Mouse (Mus musculus) MEL (cell line): ENCODE results near the gene Gtpbp1.

Source experiments
- BHLHE40 ChIP-seq: IDR thresholded peaks from 2 replicates; pipeline ENCODE4 v1.6.1; 2012; ENCODE audit warnings: low read depth, mild to moderate bottlenecking, inconsistent platforms, low read length, improper control_type of control experiment, borderline replicate concordance
- CTCF ChIP-seq, 3 experiments: IDR thresholded peaks in 2 of 3; conservative IDR thresholded peaks in 1 of 3; 2 replicates each; pipeline ENCODE4 v1.5.1; 2011 to 2012; ENCODE audit warnings: low read length in 3 of 3, low read depth in 2 of 3, mild to moderate bottlenecking in 2 of 3, improper control_type of control experiment in 1 of 3, inconsistent platforms in 1 of 3, mixed read lengths in 1 of 3, moderate library complexity in 1 of 3; ENCODE audit not compliant: control insufficient read depth in 1 of 3, insufficient read depth in 1 of 3, poor library complexity in 1 of 3, severe bottlenecking in 1 of 3
- EP300 ChIP-seq, 2 experiments: IDR thresholded peaks; 2 replicates each; pipeline ENCODE4 v1.6.1; 2011; ENCODE audit warnings: improper control_type of control experiment in 2 of 2, low read length in 2 of 2, low read depth in 1 of 2, mild to moderate bottlenecking in 1 of 2
- GABPA ChIP-seq: IDR thresholded peaks from 2 replicates; pipeline ENCODE4 v1.6.1; 2012; ENCODE audit warnings: low read depth, mild to moderate bottlenecking, inconsistent platforms, low read length, improper control_type of control experiment, moderate library complexity
- GATA1 ChIP-seq: IDR thresholded peaks from 2 replicates; pipeline ENCODE4 v1.6.1; 2011; ENCODE audit warnings: low read depth, low read length, improper control_type of control experiment
- MAFK ChIP-seq: IDR thresholded peaks from 2 replicates; pipeline ENCODE4 v1.6.1; 2011; ENCODE audit warnings: low read depth, mild to moderate bottlenecking, low read length, improper control_type of control experiment, borderline replicate concordance
- NELFE ChIP-seq: IDR thresholded peaks from 2 replicates; pipeline ENCODE4 v1.6.1; 2011; ENCODE audit warnings: low read depth, low read length, improper control_type of control experiment
- POLR2A ChIP-seq, 2 experiments: IDR thresholded peaks; 2 replicates each; pipeline ENCODE4 v1.6.1; 2011 to 2012; ENCODE audit warnings: low read length in 2 of 2, mild to moderate bottlenecking in 2 of 2, control low read depth in 1 of 2, improper control_type of control experiment in 1 of 2, low read depth in 1 of 2, moderate library complexity in 1 of 2; ENCODE audit not compliant: control insufficient read depth in 1 of 2, insufficient read depth in 1 of 2, poor library complexity in 1 of 2
- POLR2AphosphoS2 ChIP-seq: IDR thresholded peaks from 2 replicates; pipeline ENCODE4 v1.6.1; 2011; ENCODE audit warnings: low read length, improper control_type of control experiment
- TCF12 ChIP-seq: IDR thresholded peaks from 2 replicates; pipeline ENCODE4 v1.6.1; 2014; ENCODE audit warnings: low read depth, mild to moderate bottlenecking, inconsistent platforms, low read length, improper control_type of control experiment, moderate library complexity

DNA sequence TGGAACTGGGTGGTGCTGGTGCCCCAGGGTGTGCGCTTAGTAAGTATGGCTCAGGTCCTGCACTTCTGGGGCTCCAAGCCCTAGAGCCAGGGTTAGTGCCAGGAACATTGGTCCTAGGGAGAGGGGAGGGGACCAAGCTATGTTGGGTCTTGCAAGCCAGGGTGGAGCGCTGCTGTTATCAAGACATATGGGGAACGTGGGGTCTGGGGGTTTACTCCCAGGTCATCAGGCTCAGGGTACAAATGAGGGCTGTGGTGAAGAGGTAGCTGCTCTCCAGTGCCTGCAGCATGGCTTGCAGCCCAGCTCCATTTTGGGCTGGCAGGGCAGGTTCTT, 62.7 kb downstream of the Gtpbp1 start:
- no peak for TF ChIP-seq POLR2A (IDR thresholded peaks at IDR 0.05; ENCODE audit: control insufficient read depth in 1 of 2, insufficient read depth in 1 of 2, low read depth in 1 of 2, low read length in 2 of 2, poor library complexity in 1 of 2)
- TF ChIP-seq CTCF (IDR thresholded peaks at IDR 0.05 in 2 of 3, conservative IDR thresholded peaks at IDR 0.05 in 1 of 3; ENCODE audit: control insufficient read depth in 1 of 3, insufficient read depth in 1 of 3, low read depth in 2 of 3, low read length in 3 of 3, poor library complexity in 1 of 3, severe bottlenecking in 1 of 3) = no peak
- no peak for TF ChIP-seq EP300 (IDR thresholded peaks at IDR 0.05; ENCODE audit: low read depth in 1 of 2, low read length in 2 of 2)
- TF ChIP-seq BHLHE40 = no peak
- TF ChIP-seq MAFK = no peak
- no peak for TF ChIP-seq TCF12
- no peak for TF ChIP-seq GATA1
- no peak for TF ChIP-seq NELFE
- no peak for TF ChIP-seq POLR2AphosphoS2
- TF ChIP-seq GABPA = no peak
